Mouse (Mus musculus) neural tube, embryonic 13.5 days (tissue): ENCODE results near the gene Phf5a. TPM values are rescaled to one million over a fixed set of nuclear protein-coding genes. Genes with fewer than 3 reads are reported as not detected.

Source experiments
- ATAC-seq: fragments of 200-750 bp; cut with Nextera tagmentation; 2 replicates; pipeline ENCODE4 v1.8.0; 2017; ENCODE audit warnings: low read depth, mild to moderate bottlenecking, moderate TSS enrichment, moderate library complexity
- H3K27ac ChIP-seq: fragments of 300-500 bp; sonication (generic); replicated peaks from 2 replicates; pipeline ENCODE4 v1.5.1; 2015; ENCODE audit warnings: moderate library complexity, mild to moderate bottlenecking, inconsistent platforms
- H3K27me3 ChIP-seq: fragments of 300-500 bp; sonication (generic); 2 replicates; pipeline ENCODE4 v1.6.1; 2015; ENCODE audit warnings: mild to moderate bottlenecking, inconsistent platforms
- H3K36me3 ChIP-seq: fragments of 300-500 bp; sonication (generic); 2 replicates; pipeline ENCODE4 v1.6.1; 2015; ENCODE audit warnings: mild to moderate bottlenecking, inconsistent platforms
- H3K4me1 ChIP-seq: fragments of 300-500 bp; sonication (generic); replicated peaks from 2 replicates; pipeline ENCODE4 v1.6.1; 2015; ENCODE audit warnings: inconsistent platforms
- H3K4me2 ChIP-seq: fragments of 300-500 bp; sonication (generic); 2 replicates; pipeline ENCODE4 v1.6.1; 2015; ENCODE audit warnings: inconsistent platforms, mild to moderate bottlenecking, moderate library complexity
- H3K4me3 ChIP-seq: fragments of 300-500 bp; sonication (generic); 2 replicates; pipeline ENCODE4 v1.5.1; 2015; ENCODE audit warnings: mild to moderate bottlenecking, inconsistent platforms
- H3K9ac ChIP-seq: fragments of 300-500 bp; sonication (generic); 2 replicates; pipeline ENCODE4 v1.6.1; 2015; ENCODE audit warnings: moderate library complexity, mild to moderate bottlenecking, inconsistent platforms
- H3K9me3 ChIP-seq: fragments of 300-500 bp; sonication (generic); 2 replicates; pipeline ENCODE4 v1.6.1; 2016; ENCODE audit warnings: inconsistent platforms
- WGBS: fragments of 180-500 bp; shearing (Covaris S2); methylation state at CpG from one replicate; pipeline ENCODE4 v1.1.7; 2015; 5-methylcytosine and 5-hydroxymethylcytosine counted together
- polyA plus RNA-seq: library from polyadenylated mRNA; unstranded; fragments of >200 nt; fragmentation: Nextera tagmentation; extraction: Ambion mirVana; gene quantifications from 2 replicates; pipeline ENCODE4 v1.2.1, GENCODE M21; 2015

Gene Phf5a
- polyA plus RNA-seq, 1 experiment from 2014 or later, result 129 TPM

DNA sequence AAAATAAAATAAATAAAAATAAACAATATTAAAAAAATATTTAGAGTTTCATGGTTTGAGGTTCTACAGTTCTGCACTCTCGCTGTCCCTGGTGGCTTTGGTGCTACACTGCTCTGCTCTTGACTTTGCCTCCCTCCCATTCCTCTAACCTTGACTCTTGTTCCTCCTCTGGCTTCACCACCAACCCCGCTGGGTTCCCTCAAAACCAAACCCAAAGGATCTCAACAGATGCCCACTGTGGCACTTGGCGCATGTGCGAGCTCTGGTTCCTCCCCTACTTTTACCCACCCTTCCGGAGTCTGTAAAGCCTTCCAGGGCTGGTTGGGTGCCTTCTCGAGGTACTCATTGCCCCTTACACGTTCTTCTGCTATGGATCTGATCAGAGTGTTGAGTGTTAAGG lies 29.4 kb downstream of the Phf5a start:
- Histone ChIP-seq H3K27me3 (no peaks in the 10 kb centered on the region), H3K4me2 (no peak overlapping the region), H3K4me3 (no peak overlapping the region), H3K27ac (no peak overlapping the region), H3K4me1 (peaks cover 5% of the 10 kb centered on the region), H3K36me3 (peaks cover 8% of the 10 kb centered on the region; the same call in 1 of the 2 replicates), H3K9me3 (no peaks in the 10 kb centered on the region), H3K9ac (no peak overlapping the region)
- ATAC-seq, result no peak
- 89% methylated on average over 7 of the region's 7 CpGs for WGBS

DNA sequence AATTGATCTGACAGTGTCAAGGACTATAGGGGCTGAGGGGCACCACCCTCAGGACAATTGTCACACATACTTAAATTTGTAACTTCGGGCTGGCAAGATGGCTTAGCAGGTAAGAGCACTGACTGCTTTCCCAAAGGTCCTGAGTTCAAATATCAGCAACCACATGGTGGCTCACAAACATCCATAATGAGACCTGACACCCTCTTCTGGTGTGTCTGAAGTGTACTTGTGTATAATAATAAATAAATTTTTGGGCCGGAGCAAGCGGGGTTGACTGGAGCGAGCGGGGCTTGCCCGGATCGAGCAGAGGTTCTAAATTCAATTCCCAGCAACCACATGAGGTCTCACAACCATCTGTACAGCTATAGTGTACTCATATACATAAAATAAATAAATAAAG lies 31.4 kb downstream of the Phf5a start:
- no peak overlapping the region for H3K4me2 ChIP-seq
- ATAC-seq, result no peak
- WGBS, result 91% methylated on average over 7 of the region's 7 CpGs

DNA sequence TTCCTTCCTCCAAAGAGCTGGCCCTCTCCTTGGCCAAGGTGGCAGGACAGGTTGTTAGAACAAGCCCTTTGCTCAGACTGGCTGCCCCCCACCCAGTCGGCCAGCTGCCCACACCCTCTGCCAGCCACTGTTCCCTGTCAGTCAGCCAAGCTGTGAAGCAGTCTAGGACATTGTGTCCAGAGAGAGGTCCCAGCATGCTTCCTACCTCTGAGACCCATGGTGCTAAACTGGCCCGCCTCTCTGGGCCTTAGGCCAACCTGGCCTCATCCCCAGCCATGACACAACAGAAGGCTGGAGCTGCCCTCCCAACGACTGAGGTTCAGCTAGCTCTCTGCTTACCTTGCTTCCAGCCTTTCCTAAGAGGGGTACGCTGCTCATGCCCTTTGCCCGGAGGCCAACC lies 32.1 kb downstream of the Phf5a start:
- ATAC-seq, result peak; percentile 60; the same call in 1 of the 2 replicates
- 58% methylated on average over 5 of the region's 5 CpGs for WGBS
- H3K27ac ChIP-seq, result no peak overlapping the region

More for the DNA sequence above, 31.4 kb downstream of the Phf5a start:
- no peaks in the 10 kb centered on the region for H3K36me3 ChIP-seq
- peaks cover 20% of the 10 kb centered on the region for H3K4me1 ChIP-seq
- H3K27me3 ChIP-seq, result peaks cover 9% of the 10 kb centered on the region
- H3K4me3 ChIP-seq, result no peak overlapping the region
- H3K27ac ChIP-seq, result no peak overlapping the region
- H3K9ac ChIP-seq, result no peak overlapping the region
- no peaks in the 10 kb centered on the region for H3K9me3 ChIP-seq

DNA sequence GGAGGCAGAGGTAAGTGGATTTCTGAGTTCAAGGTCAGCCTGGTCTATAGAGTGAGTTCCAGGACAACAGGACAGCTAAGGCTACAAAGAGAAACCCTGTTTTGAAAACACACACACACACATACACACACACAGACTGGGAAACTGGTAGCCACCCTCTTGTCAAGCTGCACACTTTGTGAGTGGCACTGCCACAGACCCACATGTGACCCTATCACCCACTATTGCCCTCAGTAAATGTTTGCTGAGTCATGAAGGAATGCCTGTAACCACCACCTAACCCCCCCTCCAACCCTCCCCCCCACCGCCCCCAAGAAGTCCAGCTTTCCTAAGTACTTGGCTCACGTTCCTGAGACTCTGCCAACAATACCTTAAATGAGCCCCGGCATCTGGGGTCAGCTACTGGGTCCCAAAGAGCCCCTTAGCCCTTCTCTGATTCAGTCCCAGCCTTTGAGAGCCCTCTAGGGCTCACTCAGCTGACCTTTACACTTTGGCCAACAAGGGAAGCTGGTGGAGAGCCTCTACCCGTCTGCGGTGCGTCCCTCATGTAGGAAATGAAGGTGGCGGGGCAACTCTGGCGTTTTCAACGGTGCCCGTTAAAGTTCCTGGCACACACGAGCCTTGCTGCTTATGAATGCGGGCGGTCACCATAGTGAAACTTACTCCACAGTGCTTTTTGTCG lies 33.0 kb downstream of the Phf5a start:
- ATAC-seq, result no peak
- Histone ChIP-seq H3K4me2 (no peak overlapping the region), H3K27me3 (peaks cover 14% of the 10 kb centered on the region), H3K27ac (no peak overlapping the region), H3K9ac (no peak overlapping the region), H3K4me3 (no peak overlapping the region), H3K9me3 (no peaks in the 10 kb centered on the region), H3K4me1 (peaks cover 25% of the 10 kb centered on the region), H3K36me3 (no peaks in the 10 kb centered on the region)
- WGBS, result 69% methylated on average over 14 of the region's 14 CpGs

More for the DNA sequence above, 32.1 kb downstream of the Phf5a start:
- Histone ChIP-seq H3K4me3 (no peak overlapping the region), H3K4me2 (no peak overlapping the region), H3K9ac (no peak overlapping the region), H3K9me3 (no peaks in the 10 kb centered on the region), H3K36me3 (no peaks in the 10 kb centered on the region), H3K4me1 (peaks cover 20% of the 10 kb centered on the region), H3K27me3 (peaks cover 14% of the 10 kb centered on the region)

- WGBS, result 58% methylated on average over 7 of the region's 7 CpGs
- peak overlapping the region; percentile 52; the same call in 1 of the 2 replicates for H3K4me2 ChIP-seq
Measured at GRCm38 (mm10) chr15:81836966-81837920, 34.5 kb downstream of the Phf5a start.

DNA sequence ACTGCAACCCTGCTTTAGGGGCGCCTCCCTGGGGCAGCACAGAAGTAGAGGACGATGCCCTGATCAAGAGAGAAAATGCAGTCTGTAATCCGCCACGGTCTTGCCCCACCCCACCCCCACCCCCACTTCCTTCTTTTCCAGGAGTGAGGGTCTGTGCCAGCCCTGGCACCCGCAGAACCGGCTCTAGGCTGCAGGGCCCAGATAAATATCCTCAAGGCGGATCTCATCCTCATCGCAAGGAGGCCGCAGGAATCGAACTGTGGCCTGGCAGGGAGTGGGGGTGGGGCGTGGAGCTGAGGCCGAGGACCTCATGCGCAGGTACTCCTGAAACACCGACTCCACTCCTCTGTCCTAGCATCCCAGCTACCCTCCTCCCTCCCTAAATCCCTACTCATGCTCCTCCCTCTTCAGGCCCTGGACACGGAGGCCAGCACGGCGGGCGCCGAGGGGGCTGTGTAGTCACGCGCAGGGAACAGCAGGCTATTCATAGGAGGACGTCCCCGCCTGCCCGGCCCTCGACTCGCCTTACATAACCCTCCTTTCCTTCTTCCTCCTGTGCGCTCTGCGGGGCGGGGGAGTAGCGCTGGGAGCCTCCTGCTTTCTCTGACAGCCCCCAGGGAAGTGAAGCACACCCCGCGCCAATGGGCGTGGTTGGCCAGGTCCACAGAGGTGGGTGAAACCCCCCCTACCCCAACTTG lies 35.4 kb downstream of the Phf5a start:
- 0 out of 2 replicates have a peak, but pooled peaks have one; percentile 29 for ATAC-seq
- Histone ChIP-seq H3K36me3 (no peaks in the 10 kb centered on the region), H3K4me2 (peak overlapping the region; percentile 52), H3K4me1 (peaks cover 30% of the 10 kb centered on the region), H3K27ac (no peak overlapping the region), H3K9ac (peak overlapping the region; percentile 56), H3K27me3 (peaks cover 18% of the 10 kb centered on the region), H3K9me3 (no peaks in the 10 kb centered on the region), H3K4me3 (peak overlapping the region; percentile 27)
- WGBS, result 3% methylated on average over 33 of the region's 33 CpGs

More at GRCm38 (mm10) chr15:81836966-81837920, 34.5 kb downstream of the Phf5a start:
- Histone ChIP-seq H3K4me3 (no peak overlapping the region), H3K9me3 (no peaks in the 10 kb centered on the region), H3K27me3 (peaks cover 18% of the 10 kb centered on the region), H3K36me3 (no peaks in the 10 kb centered on the region), H3K4me1 (peaks cover 25% of the 10 kb centered on the region), H3K27ac (no peak overlapping the region), H3K9ac (peak overlapping the region; percentile 56; the same call in 1 of the 2 replicates)
- no peak for ATAC-seq

DNA sequence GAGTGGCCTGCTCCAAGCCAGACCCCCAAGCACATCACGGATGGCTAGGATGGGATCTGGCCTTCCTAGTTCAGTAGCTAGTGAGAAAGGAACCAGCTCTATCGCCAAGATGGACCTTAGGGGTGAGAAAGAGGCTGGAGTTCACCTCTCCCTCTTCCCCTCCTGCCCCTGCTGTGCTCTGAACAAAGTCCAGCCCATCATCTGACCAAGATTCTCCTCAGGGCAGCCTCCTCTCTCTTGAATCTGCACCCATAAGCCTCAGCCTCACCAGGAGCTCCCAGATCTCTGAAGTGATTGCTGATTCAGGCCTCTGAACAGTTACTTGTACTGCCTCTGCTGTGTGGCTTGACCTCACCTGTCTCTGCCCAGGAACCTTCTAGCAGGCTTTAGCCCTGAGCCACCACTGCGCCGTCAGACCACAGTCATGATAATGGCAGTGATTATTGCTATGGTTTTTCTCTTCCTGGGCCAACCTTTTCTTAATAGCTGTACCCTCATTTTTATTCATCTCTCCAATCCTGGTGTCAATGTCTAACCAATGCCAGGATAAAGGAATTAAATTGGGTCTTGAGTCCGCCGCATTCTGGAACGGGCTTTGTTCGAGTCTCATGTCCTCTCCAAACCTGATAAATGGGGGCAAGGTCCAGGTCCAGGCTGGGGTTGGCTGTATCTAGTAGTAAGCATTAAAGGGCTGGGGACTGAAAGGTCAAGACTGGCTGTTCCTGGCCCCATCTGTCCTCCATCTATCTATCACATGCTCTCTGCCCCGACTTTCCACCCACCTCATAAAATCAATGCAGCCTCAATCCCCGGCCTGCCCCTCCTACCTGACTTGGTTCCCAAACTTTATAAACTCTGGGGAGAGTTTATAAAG lies 36.5 kb downstream of the Phf5a start:
- no peak for ATAC-seq
- H3K9ac ChIP-seq, result no peak overlapping the region
- H3K4me1 ChIP-seq, result peaks cover 33% of the 10 kb centered on the region
- WGBS, result 66% methylated on average over 10 of the region's 10 CpGs
- H3K36me3 ChIP-seq, result no peaks in the 10 kb centered on the region
- peaks cover 18% of the 10 kb centered on the region for H3K27me3 ChIP-seq
- H3K27ac ChIP-seq, result no peak overlapping the region
- peak overlapping the region; percentile 52; the same call in 1 of the 2 replicates for H3K4me2 ChIP-seq
- H3K4me3 ChIP-seq, result no peak overlapping the region
- H3K9me3 ChIP-seq, result no peaks in the 10 kb centered on the region

DNA sequence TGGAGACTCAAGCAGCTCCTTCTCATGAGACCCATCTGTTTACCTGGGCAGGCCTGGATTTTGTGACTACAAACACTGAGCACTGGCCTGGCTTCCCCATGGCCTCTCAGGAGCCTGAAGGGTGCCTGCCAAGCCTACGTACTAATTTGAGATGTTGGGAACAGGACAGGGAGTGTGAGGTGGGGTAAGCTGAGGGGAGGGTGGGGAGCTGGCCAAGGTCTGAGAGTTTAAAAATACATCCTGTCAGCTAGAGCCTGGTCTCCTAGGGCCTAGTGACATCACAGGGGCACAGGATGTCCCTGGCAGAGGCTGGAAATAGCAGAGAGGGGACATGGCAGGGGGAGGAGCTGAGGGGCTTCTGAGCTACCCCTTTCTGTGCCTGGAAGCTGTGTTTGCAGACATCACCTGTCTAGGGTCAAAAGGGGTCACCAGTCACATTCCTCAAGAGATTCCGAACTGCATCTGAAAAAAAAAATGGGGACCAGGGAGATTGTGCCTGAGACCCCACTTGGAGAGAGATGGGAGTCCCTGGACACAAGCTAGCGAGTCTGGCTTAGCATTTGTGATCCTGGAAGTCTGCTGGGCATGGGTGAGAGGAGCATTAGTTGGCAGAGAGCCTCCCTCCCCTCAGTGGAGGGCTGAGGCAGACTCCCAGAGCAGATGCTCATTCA lies 37.4 kb downstream of the Phf5a start:
- Histone ChIP-seq H3K4me2 (no peak overlapping the region), H3K9ac (0 out of 2 replicates have a peak overlapping the region, but pooled peaks have one; percentile 2), H3K9me3 (no peaks in the 10 kb centered on the region), H3K4me1 (peaks cover 28% of the 10 kb centered on the region), H3K36me3 (no peaks in the 10 kb centered on the region), H3K4me3 (no peak overlapping the region), H3K27me3 (peaks cover 18% of the 10 kb centered on the region), H3K27ac (no peak overlapping the region)
- ATAC-seq, result no peak
- WGBS, result 62% methylated on average over 3 of the region's 3 CpGs

DNA sequence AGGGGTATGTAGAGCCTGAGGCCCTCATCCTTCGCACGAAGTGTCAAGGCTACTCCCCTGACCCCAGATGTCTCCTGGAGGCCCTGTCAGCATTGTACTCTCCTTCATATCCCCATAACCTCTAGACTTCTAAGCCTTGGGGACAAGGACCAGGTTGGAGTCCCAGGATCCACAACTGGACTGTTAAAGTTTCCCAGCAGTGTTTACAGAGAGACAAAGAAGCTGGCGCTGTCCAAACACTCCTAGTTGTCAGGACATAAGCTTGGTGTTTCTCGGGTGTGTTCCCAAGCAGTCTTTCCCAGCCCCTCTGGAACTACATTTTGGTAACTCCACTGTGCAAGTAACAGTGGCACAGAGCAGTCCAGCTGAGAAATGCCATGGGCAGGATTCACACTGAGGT lies 38.2 kb downstream of the Phf5a start:
- Histone ChIP-seq H3K4me2 (no peak overlapping the region), H3K27me3 (peaks cover 18% of the 10 kb centered on the region), H3K9ac (no peak overlapping the region), H3K4me3 (no peak overlapping the region), H3K4me1 (peaks cover 28% of the 10 kb centered on the region), H3K36me3 (peaks cover 2% of the 10 kb centered on the region; the same call in 1 of the 2 replicates), H3K27ac (no peak overlapping the region), H3K9me3 (no peaks in the 10 kb centered on the region)
- no peak for ATAC-seq
- 82% methylated on average over 4 of the region's 4 CpGs for whole genome bisulfite sequencing

DNA sequence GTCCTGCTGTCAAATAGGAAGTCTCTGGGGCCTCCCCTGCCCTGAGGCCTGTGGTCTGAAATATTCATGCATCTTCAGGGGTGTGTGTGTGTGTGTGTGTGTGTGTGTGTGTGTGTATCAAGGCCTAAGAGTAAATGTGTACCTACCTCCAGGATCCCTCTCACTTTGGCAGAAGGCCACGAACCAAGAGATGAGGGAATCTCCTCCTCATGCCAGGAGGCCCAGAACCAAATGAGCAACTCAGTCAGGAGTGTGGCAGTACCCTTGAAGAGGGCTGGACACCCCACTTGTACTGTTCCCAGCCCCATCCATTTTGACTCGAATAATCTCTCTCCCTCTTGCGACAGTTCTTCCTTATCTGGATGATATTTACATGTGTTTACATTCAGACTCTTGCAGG lies 39.5 kb downstream of the Phf5a start:
- no peak for ATAC-seq

More for the DNA sequence above, 39.5 kb downstream of the Phf5a start:
- Histone ChIP-seq H3K27ac (no peak overlapping the region), H3K36me3 (peaks cover 5% of the 10 kb centered on the region), H3K4me2 (no peak overlapping the region), H3K4me3 (no peak overlapping the region), H3K27me3 (peaks cover 18% of the 10 kb centered on the region), H3K9ac (no peak overlapping the region), H3K4me1 (peaks cover 28% of the 10 kb centered on the region), H3K9me3 (no peaks in the 10 kb centered on the region)
- 79% methylated on average over 3 of the region's 3 CpGs for WGBS
